Mouse (Mus musculus): ENCODE results near the gene Rasgef1b. TPM values are rescaled to one million over a fixed set of nuclear protein-coding genes. Genes with fewer than 3 reads are reported as not detected.

The Rasgef1b gene
- total RNA-seq, 2 experiments from 2014 or later: 7.4 to 7.7 TPM

GRCm38 (mm10) chr5:99477420-99477815 is 251.4 kb downstream of the Rasgef1b start:
- no peak for DNase-seq (ENCODE audit: low spot score)
- intact Hi-C loops (cut with DNase I): no loop called here

- no peak for DNase-seq (ENCODE audit: low spot score)
- intact Hi-C loops (cut with DNase I): no loop called here
Measured at GRCm38 (mm10) chr5:99476640-99477419, 252.0 kb downstream of the Rasgef1b start.

GRCm38 (mm10) chr5:99472607-99473335 is 256.1 kb downstream of the Rasgef1b start:
- DNase-seq (ENCODE audit: low spot score): no peak
- intact Hi-C loops (cut with DNase I): no loop called here

GRCm38 (mm10) chr5:99471790-99472189 is 257.1 kb downstream of the Rasgef1b start:
- intact Hi-C loops (cut with DNase I): no loop called here
- no peak for DNase-seq (ENCODE audit: low spot score)

- DNase-seq (ENCODE audit: low spot score): no peak
- intact Hi-C loops (cut with DNase I): no loop called here
Measured at GRCm38 (mm10) chr5:99470613-99471012, 258.3 kb downstream of the Rasgef1b start.

GRCm38 (mm10) chr5:99459007-99459406 is 269.9 kb downstream of the Rasgef1b start:
- intact Hi-C loops (cut with DNase I): no loop called here
- DNase-seq (ENCODE audit: low spot score): no peak

GRCm38 (mm10) chr5:99457291-99457690 is 271.6 kb downstream of the Rasgef1b start:
- intact Hi-C loops (cut with DNase I): no loop called here
- DNase-seq (ENCODE audit: low spot score): no peak

- no peak for DNase-seq (ENCODE audit: low spot score)
- intact Hi-C loops (cut with DNase I): no loop called here
Measured at GRCm38 (mm10) chr5:99451939-99452338, 276.9 kb downstream of the Rasgef1b start.

GRCm38 (mm10) chr5:99451416-99451815 is 277.4 kb downstream of the Rasgef1b start:
- intact Hi-C loops (cut with DNase I): no loop called here
- no peak for DNase-seq (ENCODE audit: low spot score)

- intact Hi-C loops (cut with DNase I): no loop called here
- DNase-seq (ENCODE audit: low spot score): no peak
Measured at GRCm38 (mm10) chr5:99450994-99451393, 277.9 kb downstream of the Rasgef1b start.

- intact Hi-C loops (cut with DNase I): no loop called here
Measured at GRCm38 (mm10) chr5:99450463-99450862, 278.4 kb downstream of the Rasgef1b start.

GRCm38 (mm10) chr5:99447481-99447880 is 281.4 kb downstream of the Rasgef1b start:
- DNase-seq (ENCODE audit: low spot score): no peak

More at GRCm38 (mm10) chr5:99450463-99450862, 278.4 kb downstream of the Rasgef1b start:
- no peak for DNase-seq (ENCODE audit: low spot score)

GRCm38 (mm10) chr5:99445242-99445641 is 283.6 kb downstream of the Rasgef1b start:
- intact Hi-C loops (cut with DNase I): no loop called here
- DNase-seq (ENCODE audit: low spot score): no peak

More at GRCm38 (mm10) chr5:99447481-99447880, 281.4 kb downstream of the Rasgef1b start:
- intact Hi-C loops (cut with DNase I): no loop called here

GRCm38 (mm10) chr5:99444777-99445176 is 284.1 kb downstream of the Rasgef1b start:
- intact Hi-C loops (cut with DNase I): no loop called here
- DNase-seq (ENCODE audit: low spot score): no peak

- intact Hi-C loops (cut with DNase I): no loop called here
Measured at GRCm38 (mm10) chr5:99440109-99440508, 288.8 kb downstream of the Rasgef1b start.

GRCm38 (mm10) chr5:99438526-99438925 is 290.3 kb downstream of the Rasgef1b start:
- no peak for DNase-seq (ENCODE audit: low spot score)
- intact Hi-C loops (cut with DNase I): no loop called here

More at GRCm38 (mm10) chr5:99440109-99440508, 288.8 kb downstream of the Rasgef1b start:
- no peak for DNase-seq (ENCODE audit: low spot score)

- intact Hi-C loops (cut with DNase I): no loop called here
- no peak for DNase-seq (ENCODE audit: low spot score)
Measured at GRCm38 (mm10) chr5:99434226-99434625, 294.6 kb downstream of the Rasgef1b start.

GRCm38 (mm10) chr5:99432471-99432870 is 296.4 kb downstream of the Rasgef1b start:
- DNase-seq (ENCODE audit: low spot score): no peak
- intact Hi-C loops (cut with DNase I): no loop called here

GRCm38 (mm10) chr5:99429273-99429672 is 299.6 kb downstream of the Rasgef1b start:
- intact Hi-C loops (cut with DNase I): loop anchor here (10.0 kb wide), 2 partner anchors 86 to 146 kb away; no protein-coding TSS in a partner anchor
- DNase-seq (ENCODE audit: low spot score): no peak

GRCm38 (mm10) chr5:99428648-99429047 is 300.2 kb downstream of the Rasgef1b start:
- DNase-seq (ENCODE audit: low spot score): no peak
- intact Hi-C loops (cut with DNase I): loop anchor here (10.0 kb wide), 2 partner anchors 86 to 146 kb away; no protein-coding TSS in a partner anchor

- intact Hi-C loops (cut with DNase I): loop anchor here (10.0 kb wide), 2 partner anchors 92 to 152 kb away; no protein-coding TSS in a partner anchor
Measured at GRCm38 (mm10) chr5:99423271-99423670, 305.6 kb downstream of the Rasgef1b start.

More at GRCm38 (mm10) chr5:99423271-99423670, 305.6 kb downstream of the Rasgef1b start:
- DNase-seq (ENCODE audit: low spot score): no peak

Data from heart, postnatal 25 days (tissue).